ENCODE assay signal across 24 mouse cellular contexts in genomic region chr13:92879514-92879913, GRCm38 (mm10). TPM values are rescaled to one million over a fixed set of nuclear protein-coding genes. Genes with fewer than 3 reads are reported as not detected.
A peak's percentile ranks its signal among the peaks of the same experiment; 100 is the strongest.
DNase-seq lines count a peak whose midpoint lies in the region; ATAC-seq and TF ChIP-seq lines count a peak whose summit lies in the region.
"Had no signal": no experiment of that assay in that cellular context is flagged by ENCODE, and none has a peak within 500 bp of the region (broad histone marks: within the 10 kb centered on the region; RNA-seq: fewer than 3 reads in every experiment).

No protein-coding gene starts in this region.

- 48% methylated on average over 4 of the region's 4 CpGs for WGBS in lung, postnatal 0 days
- WGBS in limb, embryonic 10.5 days: 69% methylated on average over 4 of the region's 4 CpGs

- no peaks in the 10 kb centered on the region for H3K36me3 ChIP-seq in lung, postnatal 0 days (ENCODE audit: insufficient read depth, low read length)
- no peaks in the 10 kb centered on the region for H3K36me3 ChIP-seq in limb, embryonic 10.5 days
- H3K36me3 ChIP-seq: hindbrain, embryonic 13.5 days; kidney, embryonic 15.5 days; limb, embryonic 13.5 days; stomach, embryonic 15.5 days had no signal

- H3K27me3 ChIP-seq in lung, postnatal 0 days (replicated peaks; ENCODE audit: insufficient read depth, low read length): no peaks in the 10 kb centered on the region
- no peaks in the 10 kb centered on the region for H3K27me3 ChIP-seq in limb, embryonic 10.5 days (ENCODE audit: low read depth, poor library complexity, severe bottlenecking)
- H3K27me3 ChIP-seq: hindbrain, embryonic 13.5 days; kidney, embryonic 15.5 days; limb, embryonic 13.5 days; stomach, embryonic 15.5 days had no signal

- peak; percentile 67 for ATAC-seq in lung, postnatal 0 days
- ATAC-seq: CD4-positive, CD25-positive, alpha-beta regulatory T cell, adult 4 months had no signal

- no peaks in the 10 kb centered on the region for H3K9me3 ChIP-seq in lung, postnatal 0 days (ENCODE audit: low read length)
- H3K9me3 ChIP-seq in limb, embryonic 10.5 days (replicated peaks): no peaks in the 10 kb centered on the region
- H3K9me3 ChIP-seq: hindbrain, embryonic 13.5 days; kidney, embryonic 15.5 days; limb, embryonic 13.5 days; stomach, embryonic 15.5 days had no signal

- intact Hi-C loops in gastrocnemius, postnatal 14 days (cut with DNase I; ENCODE audit: low total_unique reads): no loop called here

- H3K4me3 ChIP-seq in lung, postnatal 0 days (ENCODE audit: low read depth, low read length): no peak overlapping the region
- H3K4me3 ChIP-seq in limb, embryonic 10.5 days: no peak overlapping the region
- H3K4me3 ChIP-seq: erythroblast, embryonic 14.5 days; hindbrain, embryonic 13.5 days; kidney, embryonic 15.5 days; left cerebral cortex, adult 2 months; limb, embryonic 13.5 days; stomach, embryonic 15.5 days had no signal

- H3K4me2 ChIP-seq in lung, postnatal 0 days (replicated peaks; ENCODE audit: low read depth, low read length): no peak overlapping the region
- H3K4me2 ChIP-seq: heart, embryonic 11.5 days; hindbrain, embryonic 13.5 days; kidney, embryonic 15.5 days; limb, embryonic 13.5 days; liver, embryonic 11.5 days; stomach, embryonic 15.5 days had no signal

- no peaks in the 10 kb centered on the region for H3K4me1 ChIP-seq in lung, postnatal 0 days (ENCODE audit: insufficient read depth, low read depth, low read length)
- peaks cover 18% of the 10 kb centered on the region for H3K4me1 ChIP-seq in limb, embryonic 10.5 days
- H3K4me1 ChIP-seq: kidney, embryonic 15.5 days; stomach, embryonic 15.5 days had no signal

- no peak overlapping the region for H3K9ac ChIP-seq in lung, postnatal 0 days (replicated peaks; ENCODE audit: low read depth)
- H3K9ac ChIP-seq: hindbrain, embryonic 13.5 days; kidney, embryonic 15.5 days; limb, embryonic 13.5 days; stomach, embryonic 15.5 days had no signal

- DNase-seq in gastrocnemius, adult 18-20 months (ENCODE audit: low spot score): peak; percentile 37
- DNase-seq in gastrocnemius, postnatal 14 days: no peak
- peak; percentile 17 for DNase-seq in kidney, postnatal 10 days
- no peak for DNase-seq in kidney, adult 9 months
- peak; percentile 66 for DNase-seq in lung, postnatal 0 days (ENCODE audit: low spot score)
- no peak for DNase-seq in lung, postnatal 4 days
- DNase-seq in limb, embryonic 10.5 days (ENCODE audit: low spot score): no peak
- DNase-seq: cerebellum, adult 11 months; gastrocnemius, postnatal 10 days; heart, adult 11 months; heart, postnatal 4 days; kidney, adult 11 months; right cerebral cortex, postnatal 25 days; thymus, postnatal 14 days had no signal

- no peak for TF ChIP-seq CTCF in lung, postnatal 0 days (IDR thresholded peaks at IDR 0.05)

- TF ChIP-seq EP300 in lung, postnatal 0 days (IDR thresholded peaks at IDR 0.05): no peak

- H3K27ac ChIP-seq in lung, postnatal 0 days (ENCODE audit: low read length): no peak overlapping the region
- H3K27ac ChIP-seq in limb, embryonic 10.5 days: peak overlapping the region; percentile 42; the same call in 1 of the 2 replicates
- H3K27ac ChIP-seq: hindbrain, embryonic 13.5 days; kidney, embryonic 15.5 days; left cerebral cortex, adult 2 months; limb, embryonic 13.5 days; macrophage; stomach, embryonic 15.5 days had no signal

RNA-seq across cellular contexts. Expression of gene Mtx3, which starts 35.0 kb away (rescaled TPM):
- 1 to 10 TPM; 4.0 to 4.1 TPM for total RNA-seq in gastrocnemius, adult 18-20 months (2021)
- total RNA-seq in gastrocnemius, postnatal 14 days (2021): 1 to 10 TPM; 4.7 to 6.1 TPM
- 1.4 and 1.5 TPM in 2 replicates for polyA plus RNA-seq in lung, postnatal 0 days (2015; fragmentation: Nextera tagmentation; extraction: Ambion mirVana)
- 3.4 and 3.7 TPM in 2 replicates for polyA plus RNA-seq in limb, embryonic 10.5 days (2016; fragmentation: Nextera tagmentation; extraction: Ambion mirVana)

Comparison
In these comparisons a context has a peak if more than half of its experiments do, and no peak if none do; other contexts are left out.
1. DNase-seq: peak in gastrocnemius, adult 18-20 months (single experiment), kidney, postnatal 10 days (single experiment) and lung, postnatal 0 days (single experiment); none in gastrocnemius, postnatal 14 days (single experiment), kidney, adult 9 months (single experiment), lung, postnatal 4 days (0 of 2) and limb, embryonic 10.5 days (single experiment).